Mouse (Mus musculus): Measurements from ENCODE around the gene Caps2.
"Not testable (repeated sequence)": the region's sequence is repeated elsewhere in the genome, so short reads cannot be mapped to it uniquely, and the experiment has no call there.

Caps2 gene

DNA sequence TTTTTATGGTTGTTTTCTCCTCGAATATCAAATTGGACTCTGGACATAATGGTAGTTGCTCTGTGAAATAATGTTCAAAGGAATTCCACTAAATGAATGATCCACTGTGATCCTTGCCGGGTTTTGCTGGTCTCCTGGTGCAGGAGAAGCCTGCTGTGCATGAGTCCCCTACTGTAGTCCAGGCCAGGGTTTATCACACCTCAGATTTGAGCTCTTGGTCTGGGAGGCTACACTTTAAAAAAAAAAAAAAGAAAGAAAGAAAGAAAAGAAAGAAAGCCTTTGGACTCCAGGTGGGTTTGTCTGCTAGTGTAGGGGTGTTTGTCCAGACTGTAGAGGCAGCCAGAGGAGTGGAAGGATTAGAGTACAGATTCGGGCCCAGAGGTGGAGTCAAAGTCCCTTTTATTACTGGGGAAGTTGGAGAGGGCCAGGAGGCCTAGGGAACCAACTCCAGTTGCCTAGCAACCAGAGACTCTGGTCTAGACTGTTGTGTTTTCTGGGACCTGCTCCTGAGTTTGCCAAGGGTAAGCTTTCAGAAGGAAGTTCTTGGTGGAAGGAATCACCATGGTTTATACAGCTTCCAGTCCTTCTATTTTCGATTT is at the start of gene Caps2:
Caps2 (plus strand) TSS at position 454 of the 599 bp plus-strand sequence.
- no peak for DNase-seq

DNA sequence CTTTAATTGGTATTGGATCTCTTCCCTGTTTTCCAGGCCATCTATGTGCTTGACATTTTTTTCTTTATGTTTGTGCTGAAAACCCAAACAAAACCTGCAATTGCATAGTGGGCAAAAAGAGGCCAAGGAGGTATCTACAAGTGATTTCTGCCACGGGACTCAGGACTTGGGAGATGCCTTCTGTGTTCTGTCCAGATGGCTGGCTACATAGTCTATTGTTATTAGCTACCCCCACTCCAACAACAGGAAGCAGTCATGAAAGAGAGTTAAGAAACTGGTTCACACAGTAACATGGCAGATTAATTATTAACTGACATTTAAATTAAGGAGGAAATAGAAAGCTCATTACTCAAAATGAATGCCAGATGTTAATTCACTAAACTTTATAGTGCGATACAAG is 38.3 kb upstream of the Caps2 start:
- not testable (repeated sequence) for DNase-seq

DNA sequence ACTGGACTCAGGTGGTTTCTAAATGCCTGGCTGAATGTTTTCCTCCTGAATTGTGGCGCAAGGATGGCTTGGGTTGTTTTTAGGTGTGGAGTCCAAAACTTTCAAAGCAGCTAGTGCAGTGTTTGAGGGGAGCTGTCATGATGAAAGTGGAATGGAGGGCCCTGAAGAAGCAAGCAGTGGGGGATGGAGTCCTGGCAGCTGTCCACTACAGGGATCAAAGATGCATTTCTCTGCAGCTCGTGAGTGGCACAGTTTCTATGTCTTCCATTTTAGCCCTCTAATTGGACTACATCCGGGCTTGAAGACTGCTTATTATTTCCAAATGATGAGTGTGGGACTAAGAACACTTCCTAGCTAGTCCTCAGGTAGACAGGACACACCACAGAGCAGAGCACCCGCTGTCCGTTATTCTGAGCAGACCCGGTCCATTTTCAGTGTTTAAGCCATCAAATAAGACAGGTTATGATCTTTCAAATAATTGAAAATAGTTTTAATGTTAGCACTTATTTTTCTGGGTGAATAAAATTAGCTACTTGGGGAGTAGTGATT is 35.7 kb upstream of the Caps2 start:
- not testable (repeated sequence) for DNase-seq

DNA sequence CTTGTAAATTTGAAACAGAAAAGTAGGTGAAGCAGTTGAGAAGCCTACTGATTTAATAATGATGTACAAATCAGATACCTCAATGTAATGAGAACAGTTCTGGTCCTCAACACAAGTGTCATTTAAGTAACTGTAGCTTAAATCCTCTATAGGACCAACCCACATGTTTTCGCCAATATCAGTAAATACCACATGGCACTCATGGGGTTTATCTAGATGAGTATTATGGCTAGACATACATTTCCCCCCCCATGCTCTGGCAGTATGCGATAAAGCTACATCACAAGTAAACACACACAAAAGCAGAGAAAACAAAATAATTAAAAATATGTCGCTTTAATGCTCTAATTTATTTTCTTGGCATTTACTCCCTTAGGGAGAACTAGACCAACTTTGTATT is 31.2 kb upstream of the Caps2 start:
- DNase-seq, result no peak

DNA sequence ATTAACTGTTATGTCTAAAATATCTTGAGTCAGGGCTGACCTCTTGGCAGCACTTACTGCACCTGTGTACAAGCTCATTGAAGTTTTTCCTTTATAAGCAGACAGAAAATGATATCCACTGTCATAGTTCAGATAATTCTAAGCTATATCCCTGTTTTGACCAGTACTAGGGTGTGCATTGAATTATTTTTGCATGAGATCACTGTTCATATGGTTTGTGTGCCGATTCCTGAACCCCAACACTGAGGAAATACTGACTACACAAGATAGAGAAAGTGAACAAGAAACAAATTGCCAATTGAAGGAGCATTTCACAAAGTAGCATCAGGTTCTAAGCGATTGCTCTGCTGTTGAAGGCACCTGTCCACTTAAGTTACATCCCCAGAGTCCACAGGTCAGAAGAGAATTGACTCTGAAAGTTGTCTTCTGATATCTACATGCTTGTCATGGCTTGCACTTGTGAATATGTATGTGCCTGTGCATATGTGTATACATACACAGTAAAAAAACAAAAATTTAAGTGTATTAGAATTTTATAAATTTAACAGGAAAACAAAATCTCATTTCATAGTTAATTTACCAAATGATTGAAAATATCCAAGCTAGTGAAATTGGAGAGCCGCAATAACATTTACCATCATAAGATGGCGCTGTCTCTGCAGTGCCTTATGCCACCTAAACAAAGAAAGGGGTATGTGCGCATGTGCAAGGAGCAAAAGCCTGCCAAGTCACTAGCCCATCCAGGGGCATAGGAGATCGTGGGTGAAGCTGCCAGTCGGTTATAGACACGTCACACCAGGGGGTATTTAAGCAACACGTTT is 25.2 kb upstream of the Caps2 start:
- DNase-seq, result no peak

DNA sequence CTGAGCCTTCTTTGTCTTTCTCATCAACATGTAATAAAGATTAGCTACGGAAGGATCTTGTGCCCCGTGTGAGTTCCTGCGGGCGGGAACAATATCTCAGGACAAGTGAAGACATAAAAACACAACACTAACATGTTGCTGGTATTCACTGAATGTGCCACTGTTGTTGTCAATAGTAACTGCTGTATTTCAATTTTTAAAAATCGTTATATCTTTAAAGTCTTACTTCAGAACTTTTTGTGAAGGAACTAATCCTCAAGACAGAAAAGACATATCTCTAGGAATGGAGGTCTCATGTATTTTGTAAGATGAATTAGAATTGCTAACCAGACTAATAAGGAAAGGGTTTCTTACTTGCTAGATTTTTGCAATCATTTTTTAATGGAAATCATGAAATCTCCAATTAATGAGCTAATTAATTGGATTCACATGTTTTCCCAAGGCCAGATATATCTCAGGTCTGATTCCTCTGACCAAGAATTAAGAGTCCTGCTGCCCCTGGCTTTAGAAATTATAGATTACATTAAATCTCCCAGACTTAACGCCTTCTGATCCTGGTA is 24.5 kb upstream of the Caps2 start:
- no peak for DNase-seq

DNA sequence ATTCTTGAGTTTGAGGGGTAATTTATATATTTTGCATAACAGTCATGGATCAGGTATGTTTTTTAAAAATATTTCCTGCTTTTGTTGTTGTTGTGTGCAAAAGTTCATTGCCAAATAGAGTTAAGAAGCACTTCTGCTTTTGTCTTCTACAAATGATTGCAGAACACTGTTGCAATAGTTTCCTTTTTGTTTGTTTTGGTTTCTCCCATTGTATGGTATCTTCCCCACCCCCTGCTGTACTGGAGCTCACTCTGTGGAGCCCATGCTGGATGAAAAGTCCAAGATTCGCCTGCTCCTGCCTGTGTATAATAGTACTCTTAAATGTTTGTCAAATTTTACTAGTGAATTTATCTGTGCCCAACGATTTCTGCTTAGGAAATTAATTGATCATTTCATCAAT is 23.6 kb upstream of the Caps2 start:
- no peak for DNase-seq

DNA sequence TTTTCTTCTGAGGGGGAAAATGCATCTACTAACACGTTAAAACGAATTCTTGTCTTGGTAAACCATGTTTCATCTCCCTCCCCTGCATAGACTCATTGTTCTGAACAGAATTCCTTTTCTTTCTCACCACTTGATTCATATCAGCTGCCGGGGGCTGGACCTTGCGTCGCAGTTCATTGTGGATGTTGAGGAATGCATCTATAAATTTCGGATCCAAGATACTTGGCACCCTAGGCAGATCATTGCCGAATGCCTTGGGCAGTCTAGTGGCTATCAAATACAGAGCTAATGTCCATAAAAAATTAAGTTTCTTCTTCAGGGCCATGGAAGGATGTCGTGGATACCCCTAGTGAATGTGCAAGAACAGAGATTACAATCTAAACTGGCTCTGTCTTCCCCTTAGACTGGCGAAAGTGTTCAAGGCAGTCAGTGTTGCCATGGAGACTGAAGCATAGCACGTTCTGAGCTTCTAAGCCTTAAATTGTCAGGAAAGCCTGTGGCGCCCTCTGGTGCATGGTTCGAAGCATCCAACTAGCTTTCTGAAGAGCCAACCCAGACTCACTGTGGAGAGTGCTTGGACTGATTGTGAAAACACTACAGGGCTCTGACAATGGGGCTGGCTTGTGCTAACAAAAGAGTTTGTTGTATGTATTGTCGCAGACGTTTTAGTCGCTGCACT is 3.4 kb upstream of the Caps2 start, which contains the start of gene Glipr1l3:
Glipr1l3 (minus strand) TSS at position 446 of the 679 bp plus-strand sequence.
- peak in 1 of 2 experiments; percentile 5 for DNase-seq

DNA sequence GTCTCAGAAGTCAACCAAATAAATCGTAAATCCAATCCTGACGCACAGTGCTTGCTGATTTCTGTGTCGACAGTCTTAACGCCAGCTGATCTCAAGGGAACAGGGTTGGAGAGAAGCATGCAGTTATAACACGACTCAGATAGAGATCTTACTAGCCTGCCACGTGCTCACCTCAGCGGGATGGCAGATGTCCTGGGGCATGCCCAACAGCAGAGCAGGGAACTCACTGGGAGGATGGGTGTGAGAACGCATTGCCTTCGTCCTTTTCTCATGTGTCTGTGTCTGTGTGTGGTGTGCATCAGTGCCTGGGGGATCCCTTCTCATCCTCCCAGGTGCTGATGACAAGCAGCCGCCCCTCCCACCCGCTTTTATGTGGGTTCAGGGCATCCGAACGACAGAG is 13.6 kb downstream of the Caps2 start:
- DNase-seq, result not testable (repeated sequence)

DNA sequence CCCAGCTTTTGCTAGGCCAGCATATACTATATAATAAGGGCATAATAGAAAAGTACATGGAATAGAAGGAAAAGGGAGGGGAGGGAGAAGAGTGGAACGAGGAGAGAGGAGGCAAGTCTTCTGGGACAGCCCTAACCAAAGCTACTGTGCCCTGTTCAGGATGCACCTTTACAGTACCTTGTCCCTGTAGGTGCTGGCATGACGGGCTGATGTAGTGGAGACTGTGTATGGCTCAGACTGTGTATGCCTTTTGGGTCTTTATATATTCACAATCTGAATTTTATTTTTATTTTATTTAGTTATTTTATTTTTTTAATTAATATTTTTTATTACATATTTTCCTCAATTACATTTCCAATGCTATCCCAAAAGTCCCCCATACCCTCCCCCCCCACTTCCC is 30.5 kb downstream of the Caps2 start:
- DNase-seq, result not testable (repeated sequence)

DNA sequence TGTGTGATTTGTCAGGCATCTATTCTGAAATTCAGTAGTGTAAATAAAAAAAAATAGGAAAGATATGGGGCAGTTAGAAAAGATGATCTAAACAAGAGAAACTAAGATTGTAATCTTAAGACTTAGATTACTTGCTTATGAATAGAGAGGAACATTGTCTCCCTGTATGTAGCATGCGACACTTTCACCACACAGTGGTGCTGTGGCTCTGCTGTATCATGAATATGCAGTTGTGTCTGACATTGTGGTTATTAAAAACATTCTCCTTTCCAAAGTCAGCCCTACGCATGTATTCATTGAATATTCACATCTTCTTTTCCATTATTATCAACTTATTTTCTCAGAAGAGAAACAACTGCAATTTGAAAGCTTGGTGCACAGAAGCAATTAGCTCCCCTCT is 40.0 kb downstream of the Caps2 start:
- DNase-seq, result no peak

DNA sequence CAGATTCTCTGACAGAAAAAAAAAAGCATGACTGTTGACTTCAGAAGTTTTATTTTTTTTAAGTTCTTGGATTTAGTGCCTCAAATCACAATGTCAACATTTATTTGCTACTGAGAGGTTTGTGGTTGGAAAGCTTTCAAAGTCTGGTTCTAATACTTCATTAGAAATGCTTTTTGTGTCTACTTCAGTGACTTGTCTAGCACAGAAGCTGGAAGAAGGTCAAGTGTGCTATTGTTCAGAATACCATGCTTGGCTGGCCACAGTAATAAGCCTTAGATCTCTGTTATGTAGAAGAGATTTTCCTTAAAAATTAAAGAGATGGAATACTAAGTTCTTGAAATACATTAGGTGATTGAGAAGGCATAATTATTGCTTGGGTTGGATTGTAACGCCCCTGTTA is 63.7 kb downstream of the Caps2 start:
- no peak for DNase-seq

DNA sequence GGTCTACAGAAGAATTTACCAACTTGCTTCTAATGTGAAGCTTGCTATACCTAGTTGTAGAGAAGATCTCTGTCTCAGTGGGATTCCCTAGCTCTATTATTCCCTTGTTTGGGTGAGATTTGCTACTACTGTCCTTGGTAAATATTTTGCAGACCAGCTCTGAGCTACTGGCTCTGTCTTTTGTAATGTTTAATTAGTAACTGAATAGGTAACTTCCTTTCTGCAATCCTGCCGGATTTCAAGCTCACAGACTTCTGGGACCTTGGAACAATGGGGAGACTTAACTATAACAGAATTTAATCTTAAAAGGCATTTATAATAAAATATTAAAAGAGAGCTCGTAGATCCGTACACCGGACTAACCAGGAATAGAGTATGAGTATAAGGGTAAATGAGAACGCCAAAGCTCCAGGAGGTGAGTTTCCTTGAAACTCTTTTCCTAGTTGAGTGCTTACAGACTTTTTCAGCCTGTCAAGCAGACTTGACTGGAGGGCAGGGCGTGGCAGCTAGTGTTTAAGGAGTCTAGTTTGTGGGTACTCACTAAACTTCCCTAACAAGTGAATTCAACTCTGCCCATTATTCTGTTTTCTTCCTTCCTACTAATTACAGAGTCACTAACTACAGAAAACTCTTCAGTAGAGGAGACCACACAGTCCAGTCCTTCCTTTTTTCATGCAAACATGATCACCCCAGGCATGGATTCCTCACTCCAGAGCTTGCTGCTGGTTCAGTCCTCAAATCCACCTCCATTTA is 65.8 kb downstream of the Caps2 start:
- not testable (repeated sequence) for DNase-seq

DNA sequence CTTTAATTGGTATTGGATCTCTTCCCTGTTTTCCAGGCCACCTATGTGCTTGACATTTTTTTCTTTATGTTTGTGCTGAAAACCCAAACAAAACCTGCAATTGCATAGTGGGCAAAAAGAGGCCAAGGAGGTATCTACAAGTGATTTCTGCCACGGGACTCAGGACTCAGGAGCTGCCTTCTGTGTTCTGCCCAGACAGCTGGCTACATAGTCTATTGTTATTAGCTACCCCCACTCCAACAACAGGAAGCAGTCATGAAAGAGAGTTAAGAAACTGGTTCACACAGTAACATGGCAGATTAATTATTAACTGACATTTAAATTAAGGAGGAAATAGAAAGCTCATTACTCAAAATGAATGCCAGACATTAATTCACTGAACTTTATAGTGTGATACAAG is 69.3 kb downstream of the Caps2 start:
- DNase-seq, result not testable (repeated sequence)

DNA sequence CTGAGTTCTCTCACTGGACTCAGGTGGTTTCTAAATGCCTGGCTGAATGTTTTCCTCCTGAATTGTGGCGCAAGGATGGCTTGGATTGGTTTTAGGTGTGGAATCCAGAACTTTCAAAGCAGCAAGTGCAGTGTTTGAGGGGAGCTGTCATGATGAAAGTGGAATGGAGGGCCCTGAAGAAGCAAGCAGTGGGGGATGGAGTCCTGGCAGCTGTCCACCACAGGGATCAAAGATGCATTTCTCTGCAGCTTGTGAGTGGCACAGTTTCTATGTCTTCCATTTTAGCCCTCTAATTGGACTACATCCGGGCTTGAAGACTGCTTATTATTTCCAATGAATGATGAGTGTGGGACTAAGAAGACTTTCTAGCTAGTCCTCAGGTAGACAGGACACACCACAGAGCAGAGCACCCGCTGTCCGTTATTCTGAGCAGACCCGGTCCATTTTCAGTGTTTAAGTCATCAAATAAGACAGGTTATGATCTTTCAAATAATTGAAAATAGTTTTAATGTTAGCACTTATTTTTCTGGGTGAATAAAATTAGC is 72.0 kb downstream of the Caps2 start:
- DNase-seq, result not testable (repeated sequence)

DNA sequence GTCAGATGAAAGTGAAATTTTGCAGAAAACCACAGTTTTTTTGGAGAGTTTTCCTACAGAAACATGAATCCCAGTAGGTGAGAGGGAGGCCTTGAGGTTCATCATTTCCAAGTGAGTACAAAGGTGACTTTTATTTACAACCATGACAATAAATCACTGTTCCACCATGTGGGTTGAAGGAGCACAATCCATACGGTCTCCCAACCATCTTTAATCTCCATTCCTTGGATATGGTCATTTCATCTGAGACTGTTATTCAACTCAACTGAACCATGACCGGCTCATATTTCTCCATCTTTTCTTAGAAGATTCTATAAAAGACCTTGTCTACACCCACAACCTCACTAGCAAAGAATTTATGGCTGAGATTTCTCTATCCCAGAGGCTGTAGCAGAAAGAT is 84.9 kb downstream of the Caps2 start:
- no peak for DNase-seq

DNA sequence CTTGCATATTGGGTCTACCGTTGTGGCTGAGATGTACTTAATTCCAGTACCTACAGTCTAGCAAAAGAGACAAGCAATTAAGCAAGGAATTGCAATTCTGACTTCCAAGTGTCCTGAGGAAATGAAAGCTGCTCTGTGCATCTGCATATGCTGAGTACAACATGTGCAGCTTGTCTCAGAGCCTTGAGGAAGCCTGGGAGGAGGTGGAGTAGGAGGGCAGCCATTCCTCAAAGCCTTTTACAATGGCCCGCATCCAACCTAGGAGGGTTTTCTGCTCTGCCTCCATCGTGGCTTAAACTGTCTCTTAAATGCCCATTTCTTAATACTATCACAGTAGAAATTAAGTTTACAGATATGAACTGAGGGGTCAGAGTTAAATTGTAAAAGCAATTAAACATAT is 100.0 kb downstream of the Caps2 start:
- no peak for DNase-seq
